Mouse (Mus musculus) CH12.LX (cell line): ENCODE measurements at regions not wholly inside any gene's neighbourhood (a gene's known extent, or its start where the extent isn't known, plus 50 kb on each side); places are given as distances from the start of the nearest gene placed in this dataset.

Source experiments
- DNase-seq: peaks from one replicate; pipeline ENCODE4 v3.0.0-alpha.2; 2013; ENCODE audit errors: extremely low read depth
- H3K27ac ChIP-seq: 2 replicates; pipeline ENCODE4 v1.5.1; 2012; ENCODE audit warnings: low read depth, mild to moderate bottlenecking, control low read depth, moderate library complexity; ENCODE audit not compliant: insufficient read depth
- H3K27me3 ChIP-seq: replicated peaks from 2 replicates; pipeline ENCODE3; 2012; ENCODE audit warnings: inconsistent platforms
- H3K36me3 ChIP-seq, 2 experiments: replicated peaks in 1 of 2; 2 replicates each; pipeline versions ENCODE3 to v1.6.1; 2012; ENCODE audit warnings: inconsistent platforms in 1 of 2, low read length in 1 of 2, mild to moderate bottlenecking in 1 of 2, mixed read lengths in 1 of 2, moderate library complexity in 1 of 2; ENCODE audit not compliant: control insufficient read depth in 1 of 2, insufficient read depth in 1 of 2
- H3K4me1 ChIP-seq, 2 experiments: 2 replicates each; pipeline ENCODE4 v1.6.1; 2012; ENCODE audit warnings: inconsistent platforms in 1 of 2, moderate library complexity in 1 of 2; ENCODE audit not compliant: insufficient read depth in 2 of 2, control insufficient read depth in 1 of 2
- H3K4me2 ChIP-seq: 2 replicates; pipeline ENCODE4 v1.6.1; 2012; ENCODE audit warnings: low read depth, mild to moderate bottlenecking, control low read depth; ENCODE audit not compliant: poor library complexity, insufficient read depth, severe bottlenecking
- H3K4me3 ChIP-seq, 3 experiments: fragments of 150-350 bp in 1 of 3; sonication (generic) in 1 of 3; replicated peaks in 1 of 3; 2 replicates each; pipeline versions ENCODE3 to v1.5.1; 2011 to 2012; ENCODE audit warnings: low read depth in 2 of 3, low read length in 2 of 3, mild to moderate bottlenecking in 2 of 3, moderate library complexity in 2 of 3, control low read depth in 1 of 3, improper control_type of control experiment in 1 of 3, inconsistent platforms in 1 of 3, mixed read lengths in 1 of 3; ENCODE audit not compliant: poor library complexity in 1 of 3
- H3K79me2 ChIP-seq: replicated peaks from 2 replicates; pipeline ENCODE4 v1.6.1; 2012; ENCODE audit warnings: mild to moderate bottlenecking, moderate library complexity; ENCODE audit not compliant: control insufficient read depth, poor library complexity, insufficient read depth, severe bottlenecking; ENCODE audit errors: extremely low read depth
- H3K9ac ChIP-seq: 2 replicates; pipeline ENCODE4 v1.6.1; 2012; ENCODE audit warnings: low read depth, mild to moderate bottlenecking, control low read depth, moderate library complexity; ENCODE audit not compliant: insufficient read depth
- H3K9me3 ChIP-seq: replicated peaks from 2 replicates; pipeline ENCODE3; 2012; ENCODE audit warnings: low read length, inconsistent platforms, mixed read lengths
- CHD1 ChIP-seq: IDR thresholded peaks from 2 replicates; pipeline ENCODE4 v1.6.1; 2012; ENCODE audit warnings: low read depth, low read length, improper control_type of control experiment, inconsistent platforms
- CHD2 ChIP-seq: IDR thresholded peaks from 2 replicates; pipeline ENCODE4 v1.6.1; 2011; ENCODE audit warnings: low read length, improper control_type of control experiment
- CTCF ChIP-seq, 2 experiments: IDR thresholded peaks in 1 of 2; conservative IDR thresholded peaks in 1 of 2; 2 replicates each; pipeline ENCODE4 v1.5.1; 2011 to 2012; ENCODE audit warnings: low read depth in 2 of 2, low read length in 2 of 2, improper control_type of control experiment in 1 of 2, inconsistent platforms in 1 of 2, mild to moderate bottlenecking in 1 of 2, moderate library complexity in 1 of 2
- E2F4 ChIP-seq: IDR thresholded peaks from 2 replicates; pipeline ENCODE4 v1.6.1; 2011; ENCODE audit warnings: low read depth, low read length, improper control_type of control experiment; ENCODE audit not compliant: insufficient replicate concordance
- ETS1 ChIP-seq: conservative IDR thresholded peaks from 2 replicates; pipeline ENCODE4 v1.6.1; 2012; ENCODE audit warnings: low read depth, mild to moderate bottlenecking, inconsistent platforms, low read length, improper control_type of control experiment, moderate library complexity
- GABPA ChIP-seq: IDR thresholded peaks from 2 replicates; pipeline ENCODE4 v1.6.1; 2012; ENCODE audit warnings: low read depth, low read length, improper control_type of control experiment, inconsistent platforms; ENCODE audit not compliant: insufficient replicate concordance
- JUN ChIP-seq: IDR thresholded peaks from 2 replicates; pipeline ENCODE4 v1.6.1; 2011; ENCODE audit warnings: low read depth, mild to moderate bottlenecking, low read length, improper control_type of control experiment, moderate library complexity; ENCODE audit not compliant: insufficient read depth
- JUND ChIP-seq: conservative IDR thresholded peaks from 2 replicates; pipeline ENCODE4 v1.6.1; 2011; ENCODE audit warnings: low read depth, low read length, improper control_type of control experiment
- KAT2A ChIP-seq: IDR thresholded peaks from 2 replicates; pipeline ENCODE4 v1.6.1; 2012; ENCODE audit warnings: low read length, improper control_type of control experiment, inconsistent platforms; ENCODE audit not compliant: insufficient replicate concordance
- MAFK ChIP-seq: IDR thresholded peaks from 2 replicates; pipeline ENCODE4 v1.6.1; 2011; ENCODE audit warnings: low read length, improper control_type of control experiment; ENCODE audit not compliant: insufficient replicate concordance
- MAX ChIP-seq: IDR thresholded peaks from 2 replicates; pipeline ENCODE4 v1.6.1; 2011; ENCODE audit warnings: low read length, improper control_type of control experiment
- MAZ ChIP-seq: IDR thresholded peaks from 2 replicates; pipeline ENCODE4 v1.6.1; 2012; ENCODE audit warnings: low read depth, mild to moderate bottlenecking, inconsistent platforms, low read length, improper control_type of control experiment, moderate library complexity
- MXI1 ChIP-seq: IDR thresholded peaks from 2 replicates; pipeline ENCODE4 v1.6.1; 2011; ENCODE audit warnings: mild to moderate bottlenecking, low read depth, low read length, improper control_type of control experiment
- NELFE ChIP-seq: IDR thresholded peaks from 2 replicates; pipeline ENCODE4 v1.6.1; 2011; ENCODE audit warnings: low read depth, low read length, improper control_type of control experiment
- PAX5 ChIP-seq: IDR thresholded peaks from 2 replicates; pipeline ENCODE4 v1.6.1; 2012; ENCODE audit warnings: low read length, inconsistent platforms, mixed read lengths
- RAD21 ChIP-seq: IDR thresholded peaks from 2 replicates; pipeline ENCODE4 v1.6.1; 2011; ENCODE audit warnings: low read depth, mild to moderate bottlenecking, low read length, improper control_type of control experiment, moderate library complexity
- SIN3A ChIP-seq: IDR thresholded peaks from 2 replicates; pipeline ENCODE4 v1.6.1; 2012; ENCODE audit warnings: low read length, improper control_type of control experiment, inconsistent platforms
- SMC3 ChIP-seq: IDR thresholded peaks from 2 replicates; pipeline ENCODE4 v1.6.1; 2011; ENCODE audit warnings: low read depth, low read length, improper control_type of control experiment
- TBP ChIP-seq: conservative IDR thresholded peaks from 2 replicates; pipeline ENCODE4 v1.6.1; 2011; ENCODE audit warnings: low read depth, low read length, improper control_type of control experiment
- TCF12 ChIP-seq: IDR thresholded peaks from 2 replicates; pipeline ENCODE4 v1.6.1; 2014; ENCODE audit warnings: low read depth, mild to moderate bottlenecking, inconsistent platforms, low read length, improper control_type of control experiment
- USF1 ChIP-seq: IDR thresholded peaks from 2 replicates; pipeline ENCODE4 v1.6.1; 2014; ENCODE audit warnings: low read depth, mild to moderate bottlenecking, inconsistent platforms, low read length, improper control_type of control experiment
- ZC3H11A ChIP-seq: IDR thresholded peaks from 2 replicates; pipeline ENCODE4 v1.6.1; 2012; ENCODE audit warnings: low read depth, mild to moderate bottlenecking, inconsistent platforms, low read length, improper control_type of control experiment
- ZKSCAN1 ChIP-seq: IDR thresholded peaks from 2 replicates; pipeline ENCODE4 v1.6.1; 2012; ENCODE audit warnings: low read depth, inconsistent platforms, low read length, improper control_type of control experiment, borderline replicate concordance
- ZMIZ1 ChIP-seq: IDR thresholded peaks from 2 replicates; pipeline ENCODE4 v1.6.1; 2012; ENCODE audit warnings: low read depth, mild to moderate bottlenecking, inconsistent platforms, low read length, improper control_type of control experiment
- dilution Hi-C: fragments of 300-500 bp; cut with MboI; formaldehyde crosslinking; loops from 2 replicates; pipeline ENCODE4 v1.14.3; 2020; ENCODE audit warnings: low sequenced_read_pairs; ENCODE audit not compliant: extremely low pct_unique_long_range_greater_than_20kb, extremely low pct_ligation_motif_present
- in situ Hi-C: fragments of 300-500 bp; cut with MboI; formaldehyde crosslinking; loops from 3 replicates; pipeline ENCODE4 v1.14.3; 2019; ENCODE audit warnings: low sequenced_read_pairs, low pct_ligation_motif_present, low pct_unique_long_range_greater_than_20kb, mixed read lengths

DNA sequence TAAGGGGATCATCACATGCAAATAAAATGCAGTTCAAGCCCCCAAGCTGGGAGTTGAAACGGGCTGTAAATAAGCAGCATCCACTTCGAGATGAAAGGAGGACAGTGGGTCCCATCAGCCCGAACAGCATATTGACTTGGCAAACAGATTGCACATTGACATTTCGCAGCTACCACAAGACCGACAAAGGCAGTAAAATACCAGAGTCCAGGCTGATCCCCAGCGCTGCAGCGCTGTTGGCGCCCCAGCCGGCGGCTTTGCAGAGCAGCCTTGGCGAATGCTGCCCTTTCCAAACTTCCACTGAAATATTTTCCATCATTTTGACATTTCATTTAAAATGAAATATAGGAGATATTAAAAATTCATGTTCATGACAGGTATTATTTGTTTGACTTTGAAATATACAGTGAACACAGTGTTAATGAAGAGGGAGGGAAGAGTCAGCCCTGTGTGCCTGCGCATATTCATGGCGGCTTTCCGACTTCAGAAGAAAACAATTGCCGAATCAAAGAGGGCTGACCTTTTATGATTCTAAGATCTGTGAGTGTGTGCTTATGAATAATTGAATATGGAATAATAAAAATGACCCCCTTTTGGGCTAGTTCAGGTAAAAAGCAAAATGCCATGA, 98.4 kb downstream of the Sqor start:
- Histone ChIP-seq H3K36me3 (no peaks in the 10 kb centered on the region), H3K4me1 (no peaks in the 10 kb centered on the region), H3K79me2 (no peaks in the 10 kb centered on the region), H3K27ac (no peak overlapping the region), H3K4me2 (no peak overlapping the region), H3K9ac (no peak overlapping the region), H3K4me3 (no peak overlapping the region), H3K27me3 (no peaks in the 10 kb centered on the region), H3K9me3 (no peaks in the 10 kb centered on the region)
- TF ChIP-seq SMC3 (no peak), MXI1 (no peak), ZMIZ1 (no peak), MAZ (no peak), MAX (no peak), TCF12 (no peak), CHD2 (no peak), E2F4 (no peak)
- no peak for DNase-seq
- dilution Hi-C loops, result no loop called here
- in situ Hi-C loops, result no loop called here

DNA sequence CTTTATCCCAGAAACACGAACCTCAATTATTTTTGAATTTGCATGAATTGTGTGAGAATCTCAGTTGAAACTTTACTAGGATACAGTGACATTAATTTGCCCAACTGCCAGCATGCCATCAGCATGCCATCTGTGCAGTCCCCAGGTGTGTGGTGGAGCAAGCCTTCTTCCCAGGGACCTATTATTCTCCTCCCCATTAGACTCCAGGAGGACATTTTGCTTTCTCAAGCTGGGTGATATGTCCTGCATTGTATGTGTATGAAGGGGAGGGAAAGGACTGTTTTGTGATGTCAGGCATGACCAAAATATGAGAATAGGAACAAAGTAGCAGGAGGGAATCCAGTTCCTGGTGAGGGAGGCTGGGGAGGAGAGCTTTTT, 98.9 kb downstream of the Sqor start:
- no peak for TF ChIP-seq NELFE
- H3K79me2 ChIP-seq, result no peaks in the 10 kb centered on the region
- no peak overlapping the region for H3K4me3 ChIP-seq
- H3K27me3 ChIP-seq, result no peaks in the 10 kb centered on the region
- H3K36me3 ChIP-seq, result no peaks in the 10 kb centered on the region
- no peak overlapping the region for H3K9ac ChIP-seq
- no peak for DNase-seq
- in situ Hi-C loops, result no loop called here
- no peaks in the 10 kb centered on the region for H3K9me3 ChIP-seq
- H3K4me1 ChIP-seq, result no peaks in the 10 kb centered on the region
- no peak overlapping the region for H3K27ac ChIP-seq
- H3K4me2 ChIP-seq, result no peak overlapping the region
- dilution Hi-C loops, result no loop called here

DNA sequence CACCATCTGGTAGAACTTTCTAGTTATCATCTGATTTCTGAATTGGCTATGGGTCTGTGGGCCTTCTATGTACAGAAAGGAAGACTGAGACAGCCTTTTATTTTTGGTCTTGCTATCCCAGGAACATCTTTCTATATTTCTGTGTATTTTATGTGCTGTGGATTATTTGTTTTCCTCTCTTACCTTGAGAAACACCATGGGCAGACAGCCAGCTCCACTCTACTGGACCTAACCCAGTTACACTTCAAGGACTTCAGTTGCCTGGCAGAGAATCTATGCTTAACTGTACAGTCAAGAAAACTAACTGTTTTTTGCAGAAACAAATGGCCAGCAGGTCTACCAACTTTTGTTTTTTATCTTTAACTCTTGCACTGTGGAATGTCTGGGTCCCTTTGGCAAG, 122.1 kb downstream of the Sqor start:
- dilution Hi-C loops (no loop called here), in situ Hi-C loops (no loop called here)
- TF ChIP-seq GABPA (no peak), SMC3 (no peak), JUN (no peak), MAFK (no peak), USF1 (no peak), ZC3H11A (no peak), ZKSCAN1 (no peak), MAZ (no peak), SIN3A (no peak), RAD21 (no peak), TCF12 (no peak), KAT2A (no peak), TBP (no peak), ETS1 (no peak), MXI1 (no peak), CTCF (conservative IDR thresholded peaks at IDR 0.05 in 1 of 2, IDR thresholded peaks at IDR 0.05 in 1 of 2; ENCODE audit: low read depth in 2 of 2, low read length in 2 of 2) (no peak), PAX5 (no peak), JUND (no peak), CHD1 (no peak)
- Histone ChIP-seq H3K4me3 (no peak overlapping the region), H3K79me2 (no peaks in the 10 kb centered on the region), H3K9ac (no peak overlapping the region), H3K4me1 (no peaks in the 10 kb centered on the region), H3K4me2 (no peak overlapping the region), H3K27me3 (peaks cover 1% of the 10 kb centered on the region), H3K27ac (no peak overlapping the region), H3K36me3 (no peaks in the 10 kb centered on the region), H3K9me3 (peaks cover 9% of the 10 kb centered on the region)
- no peak for DNase-seq
